Mouse (Mus musculus) cerebellum, adult 2 months (tissue): ENCODE measurements around the gene Ythdc1. TPM values are rescaled to one million over a fixed set of nuclear protein-coding genes. Genes with fewer than 3 reads are reported as not detected.
"Not testable (repeated sequence)": the region's sequence is repeated elsewhere in the genome, so short reads cannot be mapped to it uniquely, and the experiment has no call there.

ENCODE experiments used
- DNase-seq, 2 experiments: peaks; one replicate each; pipeline ENCODE4 v3.0.0; 2021
- H3K27ac ChIP-seq: fragments of 200-500 bp; 2 replicates; pipeline ENCODE4 v1.5.1; 2012; ENCODE audit warnings: low read length, control low read depth, inconsistent platforms; ENCODE audit not compliant: insufficient read depth
- H3K27me3 ChIP-seq: fragments of 200-500 bp; 2 replicates; pipeline ENCODE4 v1.6.1; 2012; ENCODE audit warnings: inconsistent platforms, mild to moderate bottlenecking, low read length, moderate library complexity; ENCODE audit not compliant: control insufficient read depth, insufficient read depth
- H3K4me1 ChIP-seq: fragments of 200-500 bp; 2 replicates; pipeline ENCODE4 v1.6.1; 2011; ENCODE audit warnings: low read length; ENCODE audit not compliant: control insufficient read depth, insufficient read depth
- H3K4me3 ChIP-seq: fragments of 200-500 bp; replicated peaks from 2 replicates; pipeline ENCODE3; 2011; ENCODE audit warnings: mild to moderate bottlenecking, low read depth, low read length, control low read depth; ENCODE audit not compliant: insufficient read depth
- CTCF ChIP-seq: fragments of 200-500 bp; IDR thresholded peaks from 2 replicates; pipeline ENCODE4 v1.5.1; 2011; ENCODE audit warnings: low read depth, mild to moderate bottlenecking, control low read depth, low read length, moderate library complexity, borderline replicate concordance; ENCODE audit not compliant: insufficient read depth
- POLR2A ChIP-seq: fragments of 200-500 bp; IDR thresholded peaks from 2 replicates; pipeline ENCODE4 v1.6.1; 2011; ENCODE audit warnings: low read length, control low read depth, borderline replicate concordance; ENCODE audit not compliant: insufficient read depth
- WGBS: fragments of 180-500 bp; shearing (Covaris S2); methylation state at CpG from one replicate; pipeline ENCODE4 v1.1.7; 2018; 5-methylcytosine and 5-hydroxymethylcytosine counted together
- polyA plus RNA-seq: library from polyadenylated mRNA; depleted of rRNA; stranded (reverse); fragments of >200 nt; gene quantifications from 2 replicates; pipeline ENCODE4 v1.2.3, GENCODE M21; 2012; rRNA removed

Ythdc1 gene
- polyA plus RNA-seq, 1 experiment = 68.9 TPM

DNA sequence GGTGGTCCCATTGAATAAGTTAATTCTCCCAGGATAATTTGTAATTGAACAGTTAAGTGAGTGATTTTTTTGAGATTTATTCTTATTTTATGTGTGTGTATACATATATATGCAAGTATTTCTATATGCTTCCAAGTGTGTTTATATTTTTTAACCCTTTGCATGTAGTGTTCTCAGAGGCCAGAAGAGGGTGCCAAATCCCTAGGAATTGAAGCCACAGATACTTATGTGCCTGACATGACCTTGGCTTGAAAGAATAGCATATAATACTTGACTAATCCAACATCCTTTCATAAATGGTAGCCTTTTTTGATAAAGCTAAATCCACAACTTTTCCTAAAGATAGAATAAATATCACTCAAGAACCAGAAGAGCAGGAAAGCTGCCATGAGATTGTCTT, 46.1 kb downstream of the Ythdc1 start:
- Histone ChIP-seq H3K4me3 (no peak overlapping the region), H3K27me3 (no peaks in the 10 kb centered on the region), H3K4me1 (no peaks in the 10 kb centered on the region), H3K27ac (no peak overlapping the region)
- DNase-seq = no peak
- TF ChIP-seq CTCF = 0 out of 2 replicates have a peak, but pooled peaks have one; percentile 10
- TF ChIP-seq POLR2A = no peak

DNA sequence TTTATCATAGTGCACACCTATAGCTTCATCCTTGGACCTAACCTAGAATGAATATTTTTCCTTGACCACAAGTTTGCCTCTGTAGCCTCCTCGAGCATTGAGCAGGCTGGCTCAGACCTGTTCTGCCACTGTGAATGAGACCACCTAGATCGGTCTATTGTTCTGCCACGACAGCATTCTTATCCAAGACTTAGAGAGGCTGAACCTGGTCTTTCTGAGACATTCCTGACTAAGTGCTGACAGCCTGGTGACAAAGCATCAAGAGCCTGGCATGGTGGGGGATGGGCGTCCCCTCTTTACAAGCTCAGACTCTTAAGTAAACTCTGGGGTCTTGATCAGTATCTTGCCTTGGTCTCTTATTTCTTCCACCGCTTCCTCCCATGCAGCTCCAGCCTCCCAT, 47.6 kb downstream of the Ythdc1 start:
- no peak for TF ChIP-seq POLR2A
- no peak for TF ChIP-seq CTCF
- Histone ChIP-seq H3K4me1 (no peaks in the 10 kb centered on the region), H3K4me3 (no peak overlapping the region), H3K27me3 (no peaks in the 10 kb centered on the region), H3K27ac (no peak overlapping the region)
- WGBS = 71% methylated on average over 5 of the region's 5 CpGs
- DNase-seq = no peak

DNA sequence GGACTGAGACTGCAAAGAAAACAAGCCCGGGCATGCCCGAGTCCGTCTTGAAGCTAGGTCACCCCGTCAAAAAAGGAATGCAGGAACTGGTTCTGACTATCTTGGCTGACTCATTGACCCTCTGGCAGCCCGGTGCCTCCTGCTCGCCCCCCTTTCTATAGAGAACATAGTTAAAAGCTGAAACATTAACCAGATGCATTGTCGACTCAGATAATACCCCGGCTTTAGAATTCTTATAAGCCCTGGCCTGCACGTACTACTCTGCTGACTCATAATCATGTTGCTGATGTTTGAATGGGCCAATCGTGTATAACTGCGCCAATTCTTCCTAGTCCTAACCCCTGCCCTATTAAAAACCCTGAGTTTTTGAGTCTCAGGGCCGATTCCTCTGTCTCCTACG, 52.5 kb downstream of the Ythdc1 start:
- not testable (repeated sequence) for H3K27ac ChIP-seq, DNase-seq, H3K4me1 ChIP-seq, H3K27me3 ChIP-seq, H3K4me3 ChIP-seq
- WGBS = 91% methylated on average over 13 of the region's 13 CpGs

DNA sequence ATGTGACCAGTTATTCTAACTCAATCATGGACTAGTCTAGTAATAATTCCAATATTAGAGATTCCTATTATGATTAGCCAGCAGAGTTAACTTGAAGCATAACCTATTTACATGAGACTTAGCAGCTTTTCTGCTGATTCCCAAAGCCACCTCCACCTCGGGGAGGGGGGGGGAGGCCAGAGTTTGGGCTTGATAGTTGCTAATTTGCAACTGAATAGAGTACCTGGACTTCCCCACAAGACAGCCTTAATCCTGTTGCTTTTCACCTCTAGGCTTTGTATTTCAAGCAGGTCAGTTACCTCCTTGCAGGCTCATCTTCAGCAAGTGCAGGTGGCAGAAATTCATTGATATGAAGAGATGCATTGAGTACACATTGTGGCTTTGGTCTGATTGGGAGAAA, 53.7 kb downstream of the Ythdc1 start:
- Histone ChIP-seq H3K4me1 (no peaks in the 10 kb centered on the region), H3K4me3 (no peak overlapping the region), H3K27me3 (no peaks in the 10 kb centered on the region), H3K27ac (no peak overlapping the region)
- TF ChIP-seq POLR2A (no peak), CTCF (no peak)
- no peak for DNase-seq
- 29% methylated on average over 1 of the region's 1 CpGs for WGBS

DNA sequence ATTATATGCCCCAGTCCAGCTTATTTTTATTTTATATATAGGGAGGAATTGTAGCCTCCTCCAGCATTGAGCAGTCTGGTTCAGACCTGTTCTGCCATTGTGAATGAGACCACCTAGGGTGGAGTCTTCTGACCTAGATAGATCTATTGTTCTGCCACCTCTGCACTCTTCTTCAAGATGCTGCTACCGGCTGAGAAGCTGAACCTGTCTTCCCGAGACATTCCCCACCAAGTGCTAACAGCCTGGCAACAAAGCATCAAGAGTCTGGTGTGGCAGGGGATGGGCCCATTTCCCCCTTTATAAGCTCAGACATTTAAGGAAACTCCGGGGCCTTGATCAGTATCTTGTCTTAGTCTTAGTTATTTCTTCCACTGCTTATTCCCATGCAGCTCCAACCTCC, 54.3 kb downstream of the Ythdc1 start:
- no peak for TF ChIP-seq POLR2A
- TF ChIP-seq CTCF = no peak
- Histone ChIP-seq H3K27ac (no peak overlapping the region), H3K4me1 (no peaks in the 10 kb centered on the region), H3K4me3 (no peak overlapping the region), H3K27me3 (no peaks in the 10 kb centered on the region)
- DNase-seq = no peak
- 70% methylated on average over 3 of the region's 3 CpGs for WGBS

DNA sequence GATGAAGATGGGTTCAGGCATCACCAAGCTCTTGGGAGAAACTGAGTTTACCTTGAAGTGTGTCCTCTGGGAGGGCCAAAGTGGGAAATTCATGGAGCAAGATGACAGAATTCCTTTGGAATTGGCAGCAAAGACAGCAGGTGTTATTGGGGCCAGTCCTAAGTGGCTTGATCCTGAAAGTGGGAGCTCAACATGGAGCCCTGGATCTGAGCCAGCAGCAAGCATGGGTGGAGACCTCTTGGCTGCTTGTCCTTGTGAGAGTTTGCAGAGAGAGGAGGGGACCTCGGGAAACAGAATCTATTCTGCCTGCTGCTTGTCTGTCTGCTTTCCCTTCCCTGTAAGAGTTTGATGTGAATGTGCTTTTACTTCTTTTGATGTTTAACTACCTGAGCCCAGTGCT, 67.9 kb downstream of the Ythdc1 start:
- Histone ChIP-seq H3K4me1 (no peaks in the 10 kb centered on the region), H3K4me3 (no peak overlapping the region), H3K27me3 (no peaks in the 10 kb centered on the region; the same call in 1 of the 2 replicates), H3K27ac (no peak overlapping the region)
- TF ChIP-seq CTCF (no peak), POLR2A (no peak)
- WGBS = 3% methylated on average over 1 of the region's 1 CpGs
- peak in 1 of 2 experiments; percentile 3 for DNase-seq

Other genes with a start within 250 kb of the Ythdc1 start
- not detected in 2 replicates for gene Tmprss11f, start 171.8 kb upstream of the Ythdc1 start, polyA plus RNA-seq
- not detected in 2 replicates for gene Tmprss11b, start 127.9 kb upstream of the Ythdc1 start, polyA plus RNA-seq
- not detected in 2 replicates for gene Tmprss11e, start 58.4 kb upstream of the Ythdc1 start, polyA plus RNA-seq
- gene Ugt2b34, start 102.7 kb downstream of the Ythdc1 start, polyA plus RNA-seq = not detected in 2 replicates
- gene Ugt2b1, start 122.3 kb downstream of the Ythdc1 start, polyA plus RNA-seq = not detected in 2 replicates
- gene Ugt2b35, start 196.6 kb downstream of the Ythdc1 start, polyA plus RNA-seq = not detected in 2 replicates